ENCODE assay signal across 28 mouse cellular contexts in genomic region chr2:82181010-82181409, GRCm38 (mm10).
"Had no signal": no experiment of that assay in that cellular context is flagged by ENCODE, and none has a peak within 500 bp of the region (broad histone marks: within the 10 kb centered on the region; RNA-seq: fewer than 3 reads in every experiment).

No protein-coding gene starts in this region.

- H3K36me3 ChIP-seq: embryonic facial prominence, embryonic 10.5 days; embryonic facial prominence, embryonic 12.5 days; embryonic facial prominence, embryonic 13.5 days; embryonic facial prominence, embryonic 15.5 days; forebrain, embryonic 10.5 days; forebrain, embryonic 12.5 days; forebrain, embryonic 15.5 days had no signal

- H3K9ac ChIP-seq: embryonic facial prominence, embryonic 12.5 days; embryonic facial prominence, embryonic 13.5 days; embryonic facial prominence, embryonic 15.5 days; forebrain, embryonic 12.5 days; forebrain, embryonic 13.5 days; forebrain, embryonic 15.5 days; forebrain, postnatal 0 days had no signal

- H3K9me3 ChIP-seq: embryonic facial prominence, embryonic 10.5 days; embryonic facial prominence, embryonic 12.5 days; embryonic facial prominence, embryonic 13.5 days; embryonic facial prominence, embryonic 15.5 days; forebrain, embryonic 10.5 days; forebrain, embryonic 12.5 days; forebrain, embryonic 13.5 days; forebrain, embryonic 15.5 days had no signal

- H3K4me1 ChIP-seq: embryonic facial prominence, embryonic 10.5 days; embryonic facial prominence, embryonic 12.5 days; embryonic facial prominence, embryonic 13.5 days; embryonic facial prominence, embryonic 15.5 days; forebrain, embryonic 10.5 days; forebrain, embryonic 12.5 days; forebrain, embryonic 13.5 days; forebrain, embryonic 15.5 days had no signal

- H3K27ac ChIP-seq: embryonic facial prominence, embryonic 10.5 days; embryonic facial prominence, embryonic 12.5 days; embryonic facial prominence, embryonic 13.5 days; embryonic facial prominence, embryonic 15.5 days; forebrain, embryonic 10.5 days; forebrain, embryonic 12.5 days; forebrain, embryonic 13.5 days; forebrain, embryonic 15.5 days; gastrocnemius, adult 2 months; heart, adult 2 months had no signal

- H3K27me3 ChIP-seq: embryonic facial prominence, embryonic 12.5 days; embryonic facial prominence, embryonic 13.5 days; embryonic facial prominence, embryonic 15.5 days; forebrain, embryonic 12.5 days; forebrain, embryonic 13.5 days; forebrain, embryonic 15.5 days had no signal

- ATAC-seq: forebrain, embryonic 13.5 days; forebrain, embryonic 14.5 days; forebrain, embryonic 15.5 days; forebrain, embryonic 16.5 days; forebrain, postnatal 0 days had no signal

- H3K4me2 ChIP-seq: embryonic facial prominence, embryonic 12.5 days; embryonic facial prominence, embryonic 13.5 days; embryonic facial prominence, embryonic 15.5 days; forebrain, embryonic 12.5 days; forebrain, embryonic 13.5 days; forebrain, embryonic 15.5 days had no signal

- DNase-seq: cerebellum, adult 2 months; cerebellum, adult 8-10 months; cerebellum, adult 9-10 months; cerebellum, adult 9-11 months; cerebellum, postnatal 10 days; cerebellum, postnatal 14 days; cerebellum, postnatal 25 days; cerebellum, postnatal 36 days; embryo, embryonic 11 days; forebrain, postnatal 0 days; gastrocnemius, adult 2 months; gastrocnemius, postnatal 10 days; gastrocnemius, postnatal 14 days; gastrocnemius, postnatal 25 days; gastrocnemius, postnatal 36 days; heart, adult 11 months; heart, adult 2 months had no signal

- H3K4me3 ChIP-seq: embryonic facial prominence, embryonic 10.5 days; embryonic facial prominence, embryonic 12.5 days; embryonic facial prominence, embryonic 13.5 days; embryonic facial prominence, embryonic 15.5 days; erythroblast, embryonic 14.5 days; forebrain, embryonic 10.5 days; forebrain, embryonic 12.5 days; forebrain, embryonic 13.5 days; forebrain, embryonic 15.5 days; gastrocnemius, adult 2 months; heart, adult 2 months had no signal
